Mouse (Mus musculus): ENCODE measurements around the gene Gpr137.

DNA sequence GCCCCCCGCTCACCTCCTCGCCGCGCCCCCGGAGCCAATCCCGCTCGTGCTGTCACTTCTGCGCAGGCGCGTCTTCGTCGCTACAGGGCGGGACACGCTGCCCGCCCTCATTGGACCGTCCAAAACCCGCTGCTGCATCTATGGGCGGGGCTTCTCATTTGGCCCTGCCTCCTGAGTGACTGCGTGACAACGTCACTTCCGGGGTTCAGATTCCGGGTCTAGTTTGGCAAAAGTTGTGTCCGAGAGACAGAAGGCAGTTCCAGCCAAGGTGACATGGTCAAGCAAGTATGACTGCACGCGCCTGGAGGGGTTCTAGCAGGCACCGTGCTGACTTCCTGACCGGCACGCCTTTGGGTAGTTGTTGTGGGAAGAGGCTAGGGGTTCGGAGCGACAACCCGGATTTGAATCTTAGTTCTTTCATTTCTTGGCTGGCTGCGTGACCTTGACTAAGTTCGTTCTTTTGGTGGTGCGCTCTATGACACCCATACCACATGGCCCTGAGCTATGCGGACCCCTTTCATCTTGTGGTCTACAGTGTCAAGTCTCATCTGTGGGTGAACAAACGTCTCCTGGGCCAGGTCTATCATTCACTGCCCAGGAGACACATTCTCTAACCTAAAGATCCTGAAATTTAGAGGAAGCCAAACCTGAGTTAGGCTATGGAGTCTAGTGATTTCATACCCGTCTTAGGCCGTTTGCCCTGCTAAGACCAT, 38.3 kb upstream of the Gpr137 start, which contains the start of gene Fkbp2:
- TF ChIP-seq CTCF (IDR thresholded peaks at IDR 0.05; ENCODE audit: low read depth) (no peak), EP300 (IDR thresholded peaks at IDR 0.05; ENCODE audit: low read depth) (no peak)
